Mouse (Mus musculus): ENCODE data around the gene Cdk2. TPM values are rescaled to one million over a fixed set of nuclear protein-coding genes. Genes with fewer than 3 reads are reported as not detected.
A peak's percentile ranks its signal among the peaks of the same experiment; 100 is the strongest.

Cdk2 gene
- 132 and 134 TPM in 2 replicates for polyA plus RNA-seq (2015; fragmentation: Nextera tagmentation; extraction: Ambion mirVana)

GRCm38 (mm10) chr10:128704491-128705316 is at the start of gene Cdk2:
Gene Cdk2, minus strand, starts transcription at chr10:128705031.
- no peaks in the 10 kb centered on the region for H3K27me3 ChIP-seq
- peak within 1 kb of the TSS; percentile 97 for H3K27ac ChIP-seq
- peak within 1 kb of the TSS; percentile 65 for H3K4me3 ChIP-seq
- H3K4me1 ChIP-seq = peaks cover 25% of the 10 kb centered on the region
- peak within 1 kb of the TSS; percentile 82 for H3K9ac ChIP-seq
- peak within 1 kb of the TSS; percentile 91 for H3K4me2 ChIP-seq (replicated peaks)
- H3K36me3 ChIP-seq = peaks cover 35% of the 10 kb centered on the region
- H3K9me3 ChIP-seq = no peaks in the 10 kb centered on the region
- WGBS = under 1% methylated on average over 62 of the region's 62 CpGs
- peak; percentile 93 for ATAC-seq (ENCODE audit: low FRiP score, low read depth)

GRCm38 (mm10) chr10:128748252-128748864 is 43.5 kb upstream of the Cdk2 start:
- peak overlapping the region; percentile 73 for H3K4me3 ChIP-seq
- peak overlapping the region; percentile 88 for H3K4me2 ChIP-seq (replicated peaks)
- H3K9me3 ChIP-seq = no peaks in the 10 kb centered on the region
- ATAC-seq (ENCODE audit: low FRiP score, low read depth) = peak; percentile 88
- under 1% methylated on average over 37 of the region's 37 CpGs for WGBS
- peaks cover 13% of the 10 kb centered on the region for H3K36me3 ChIP-seq
- H3K27me3 ChIP-seq = no peaks in the 10 kb centered on the region
- peak overlapping the region; percentile 86 for H3K9ac ChIP-seq
- peaks cover 27% of the 10 kb centered on the region for H3K4me1 ChIP-seq
- peak overlapping the region; percentile 97 for H3K27ac ChIP-seq

GRCm38 (mm10) chr10:128747646-128748251 is 42.9 kb upstream of the Cdk2 start, which contains the start of gene Pym1:
Gene Pym1, plus strand, starts transcription at chr10:128747889.
- Histone ChIP-seq H3K4me1 (peaks cover 32% of the 10 kb centered on the region), H3K4me3 (peak within 1 kb of the TSS; percentile 73), H3K36me3 (peaks cover 8% of the 10 kb centered on the region), H3K9me3 (no peaks in the 10 kb centered on the region), H3K4me2 (replicated peaks) (peak within 1 kb of the TSS; percentile 88), H3K27ac (peak within 1 kb of the TSS; percentile 97), H3K9ac (peak within 1 kb of the TSS; percentile 86), H3K27me3 (peaks cover 5% of the 10 kb centered on the region)
- under 1% methylated on average over 36 of the region's 36 CpGs for WGBS
- peak; percentile 59 for ATAC-seq (ENCODE audit: low FRiP score, low read depth)

- Histone ChIP-seq H3K4me3 (peak overlapping the region; percentile 73), H3K9me3 (no peaks in the 10 kb centered on the region), H3K27me3 (peaks cover 12% of the 10 kb centered on the region), H3K36me3 (peaks cover 1% of the 10 kb centered on the region; the same call in 1 of the 2 replicates), H3K9ac (peak overlapping the region; percentile 86), H3K4me2 (replicated peaks) (peak overlapping the region; percentile 88), H3K27ac (peak overlapping the region; percentile 97), H3K4me1 (peaks cover 36% of the 10 kb centered on the region)
- WGBS = 38% methylated on average over 9 of the region's 9 CpGs
- no peak for ATAC-seq (ENCODE audit: low FRiP score, low read depth)
These were observed 42.3 kb upstream of the Cdk2 start for GRCm38 (mm10) chr10:128746972-128747645.

- Histone ChIP-seq H3K27ac (no peak overlapping the region), H3K9ac (no peak overlapping the region), H3K36me3 (no peaks in the 10 kb centered on the region; the same call in 1 of the 2 replicates), H3K27me3 (peaks cover 13% of the 10 kb centered on the region), H3K4me2 (replicated peaks) (no peak overlapping the region), H3K9me3 (no peaks in the 10 kb centered on the region), H3K4me3 (no peak overlapping the region), H3K4me1 (peaks cover 36% of the 10 kb centered on the region)
- no peak for ATAC-seq (ENCODE audit: low FRiP score, low read depth)
- WGBS = 92% methylated on average over 10 of the region's 10 CpGs
These were observed 41.2 kb upstream of the Cdk2 start for GRCm38 (mm10) chr10:128745946-128746613.

- WGBS = 24% methylated on average over 18 of the region's 18 CpGs
- Histone ChIP-seq H3K36me3 (no peaks in the 10 kb centered on the region), H3K9ac (peak within 1 kb of the TSS; percentile 84), H3K4me1 (peaks cover 28% of the 10 kb centered on the region), H3K9me3 (no peaks in the 10 kb centered on the region), H3K4me3 (peak within 1 kb of the TSS; percentile 74), H3K27ac (peak within 1 kb of the TSS; percentile 49), H3K4me2 (replicated peaks) (peak within 1 kb of the TSS; percentile 89), H3K27me3 (peaks cover 13% of the 10 kb centered on the region)
- no peak for ATAC-seq (ENCODE audit: low FRiP score, low read depth)
These were observed 40.1 kb upstream of the Cdk2 start, which contains the start of gene Dgka for GRCm38 (mm10) chr10:128744680-128745601. Gene Dgka, minus strand, starts transcription at chr10:128744855.

GRCm38 (mm10) chr10:128744211-128744610 is 39.4 kb upstream of the Cdk2 start:
- H3K9me3 ChIP-seq = no peaks in the 10 kb centered on the region
- peak overlapping the region; percentile 89 for H3K4me2 ChIP-seq (replicated peaks)
- peaks cover 13% of the 10 kb centered on the region for H3K27me3 ChIP-seq
- no peak overlapping the region; the same call in 1 of the 2 replicates for H3K27ac ChIP-seq
- WGBS = 20% methylated on average over 8 of the region's 8 CpGs
- peaks cover 21% of the 10 kb centered on the region for H3K4me1 ChIP-seq
- no peaks in the 10 kb centered on the region for H3K36me3 ChIP-seq
- H3K4me3 ChIP-seq = peak overlapping the region; percentile 74
- peak overlapping the region; percentile 84 for H3K9ac ChIP-seq
- no peak for ATAC-seq (ENCODE audit: low FRiP score, low read depth)

GRCm38 (mm10) chr10:128743791-128744191 is 39.0 kb upstream of the Cdk2 start:
- Histone ChIP-seq H3K9ac (peak overlapping the region; percentile 84), H3K27ac (peak overlapping the region; percentile 34; the same call in 1 of the 2 replicates), H3K36me3 (no peaks in the 10 kb centered on the region), H3K4me3 (peak overlapping the region; percentile 74), H3K27me3 (peaks cover 13% of the 10 kb centered on the region), H3K9me3 (no peaks in the 10 kb centered on the region), H3K4me1 (peaks cover 18% of the 10 kb centered on the region), H3K4me2 (replicated peaks) (peak overlapping the region; percentile 89)
- under 1% methylated on average over 36 of the region's 37 CpGs for WGBS
- ATAC-seq (ENCODE audit: low FRiP score, low read depth) = peak; percentile 25

GRCm38 (mm10) chr10:128743235-128743634 is 38.4 kb upstream of the Cdk2 start:
- Histone ChIP-seq H3K36me3 (no peaks in the 10 kb centered on the region), H3K4me2 (replicated peaks) (peak overlapping the region; percentile 89), H3K4me1 (peaks cover 18% of the 10 kb centered on the region), H3K4me3 (peak overlapping the region; percentile 74), H3K9ac (peak overlapping the region; percentile 84), H3K9me3 (no peaks in the 10 kb centered on the region), H3K27ac (no peak overlapping the region), H3K27me3 (peaks cover 13% of the 10 kb centered on the region)
- 6% methylated on average over 7 of the region's 7 CpGs for whole genome bisulfite sequencing
- no peak for ATAC-seq (ENCODE audit: low FRiP score, low read depth)

- peaks cover 13% of the 10 kb centered on the region for H3K27me3 ChIP-seq
- peak overlapping the region; percentile 74 for H3K4me3 ChIP-seq
- H3K36me3 ChIP-seq = no peaks in the 10 kb centered on the region
- H3K27ac ChIP-seq = no peak overlapping the region
- H3K4me1 ChIP-seq = peaks cover 19% of the 10 kb centered on the region
- H3K9ac ChIP-seq = no peak overlapping the region
- H3K4me2 ChIP-seq (replicated peaks) = peak overlapping the region; percentile 89
- H3K9me3 ChIP-seq = no peaks in the 10 kb centered on the region
- 26% methylated on average over 4 of the region's 4 CpGs for WGBS
- no peak for ATAC-seq (ENCODE audit: low FRiP score, low read depth)
These were observed 37.8 kb upstream of the Cdk2 start for GRCm38 (mm10) chr10:128742616-128743015.

Measured in limb, embryonic 13.5 days (tissue).